Mouse (Mus musculus) brain, embryonic 14.5 days (tissue): Measurements from ENCODE around the gene Ehmt2.

ENCODE experiments used
- CTCF ChIP-seq: fragments of 200-500 bp; IDR thresholded peaks from 2 replicates; pipeline ENCODE4 v1.5.1; 2012; ENCODE audit warnings: inconsistent platforms, mild to moderate bottlenecking, moderate library complexity, borderline replicate concordance; ENCODE audit not compliant: insufficient read depth, insufficient read length; ENCODE audit errors: extremely low read depth
- POLR2A ChIP-seq: fragments of 200-500 bp; IDR thresholded peaks from 2 replicates; pipeline ENCODE4 v1.6.1; 2012; ENCODE audit warnings: mild to moderate bottlenecking, inconsistent platforms, borderline replicate concordance; ENCODE audit not compliant: poor library complexity, insufficient read depth, insufficient read length, severe bottlenecking; ENCODE audit errors: extremely low read depth

DNA sequence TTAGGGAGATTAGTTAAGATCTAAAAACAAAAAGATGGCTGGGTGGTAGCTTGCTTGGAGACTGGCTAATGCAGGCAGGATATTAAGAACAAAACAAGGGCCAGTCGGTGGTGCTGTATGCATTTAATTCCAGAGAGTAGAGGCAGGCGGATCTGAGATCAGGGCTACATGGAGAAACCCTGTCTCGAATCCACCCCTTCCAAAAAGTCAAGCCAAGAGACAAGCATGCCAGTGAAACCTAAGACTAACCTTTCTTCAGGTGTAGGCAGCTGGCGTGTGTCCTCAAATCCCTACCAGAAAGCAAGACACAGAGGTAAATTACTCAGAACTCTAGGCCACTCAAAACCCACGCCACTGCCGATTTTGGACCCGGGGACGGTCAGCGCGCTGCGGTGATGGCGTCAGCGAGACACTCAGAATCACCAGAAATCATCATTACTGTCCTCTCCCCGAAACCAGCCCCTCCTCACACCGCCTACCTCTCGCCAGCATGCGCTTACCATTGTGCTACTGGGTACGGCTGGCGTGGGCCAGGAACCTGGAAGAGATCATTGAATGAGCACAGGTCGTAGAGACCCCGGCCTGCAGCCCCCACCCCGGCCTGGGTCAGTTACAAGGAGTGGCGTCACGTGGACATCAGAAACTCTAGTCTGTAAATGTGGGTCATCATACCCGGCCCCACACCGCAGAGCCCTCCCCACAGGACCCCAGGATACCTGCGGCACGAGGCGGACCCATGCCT lies 53.5 kb downstream of the Ehmt2 start:
- TF ChIP-seq CTCF: no peak
- TF ChIP-seq POLR2A: no peak
